Mouse (Mus musculus) ES-E14 (cell line): ENCODE data around the gene Parl. TPM values are rescaled to one million over a fixed set of nuclear protein-coding genes. Genes with fewer than 3 reads are reported as not detected.

Source experiments
- DNase-seq: peaks from one replicate; pipeline ENCODE4 v3.0.0-alpha.2; 2013; ENCODE audit warnings: low read depth, low spot score
- H3K27ac ChIP-seq: 2 replicates; pipeline ENCODE4 v1.5.1; 2012; ENCODE audit warnings: low read depth, mild to moderate bottlenecking, low read length, moderate library complexity, mixed read lengths; ENCODE audit not compliant: poor library complexity, insufficient read depth, severe bottlenecking
- H3K36me3 ChIP-seq: 2 replicates; pipeline ENCODE4 v1.6.1; 2012; ENCODE audit warnings: mild to moderate bottlenecking, low read length, moderate library complexity, mixed read lengths; ENCODE audit not compliant: control insufficient read depth, poor library complexity, insufficient read depth, severe bottlenecking
- H3K4me1 ChIP-seq, 2 experiments: fragments of 150-350 bp in 1 of 2; sonication (generic) in 1 of 2; 2 replicates each; pipeline ENCODE4 v1.6.1; 2012; ENCODE audit warnings: low read length in 2 of 2, mild to moderate bottlenecking in 1 of 2, mixed read lengths in 1 of 2; ENCODE audit not compliant: control insufficient read depth in 2 of 2, insufficient read depth in 2 of 2, poor library complexity in 1 of 2
- H3K4me3 ChIP-seq, 2 experiments: fragments of 150-350 bp in 1 of 2; sonication (generic) in 1 of 2; 2 replicates each; pipeline ENCODE4 v1.5.1; 2012; ENCODE audit warnings: low read length in 2 of 2, low read depth in 1 of 2, mild to moderate bottlenecking in 1 of 2, mixed read lengths in 1 of 2; ENCODE audit not compliant: insufficient read depth in 1 of 2, poor library complexity in 1 of 2, severe bottlenecking in 1 of 2
- H3K9ac ChIP-seq: 2 replicates; pipeline ENCODE4 v1.6.1; 2012; ENCODE audit warnings: low read depth, mild to moderate bottlenecking, low read length, mixed read lengths; ENCODE audit not compliant: poor library complexity, insufficient read depth, severe bottlenecking
- H3K9me3 ChIP-seq: fragments of 150-350 bp; sonication (generic); 2 replicates; pipeline ENCODE4 v1.6.1; 2012; ENCODE audit warnings: low read depth, mild to moderate bottlenecking, low read length; ENCODE audit not compliant: control insufficient read depth, insufficient read depth
- CHD2 ChIP-seq: IDR thresholded peaks from 2 replicates; pipeline ENCODE4 v1.6.1; 2014; ENCODE audit warnings: mild to moderate bottlenecking, low read depth, low read length, inconsistent platforms
- HCFC1 ChIP-seq: IDR thresholded peaks from 2 replicates; pipeline ENCODE4 v1.6.1; 2012; ENCODE audit warnings: low read length, inconsistent platforms, borderline replicate concordance; ENCODE audit not compliant: insufficient read depth
- MAFK ChIP-seq: IDR thresholded peaks from 2 replicates; pipeline ENCODE4 v1.6.1; 2014; ENCODE audit warnings: mild to moderate bottlenecking, low read depth, low read length, inconsistent platforms; ENCODE audit not compliant: insufficient read depth
- ZC3H11A ChIP-seq: IDR thresholded peaks from 2 replicates; pipeline ENCODE4 v1.6.1; 2012; ENCODE audit warnings: low read depth, mild to moderate bottlenecking, inconsistent platforms, low read length, borderline replicate concordance
- ZNF384 ChIP-seq: IDR thresholded peaks from 2 replicates; pipeline ENCODE4 v1.6.1; 2012; ENCODE audit warnings: low read depth, low read length, inconsistent platforms
- in situ Hi-C, 2 experiments: fragments of 600-800 bp; cut with MboI; formaldehyde crosslinking; loops; one replicate each; pipeline ENCODE4 v1.15.1; 2025; ENCODE audit warnings: low sequenced_read_pairs in 2 of 2, inconsistent platforms in 1 of 2; ENCODE audit not compliant: unreplicated experiment in 2 of 2
- total RNA-seq: library from RNA; depleted of rRNA; stranded (reverse); fragments of 300-350 nt; gene quantifications from 2 replicates; pipeline ENCODE4 v1.2.3, GENCODE M21; 2012

Parl gene
- total RNA-seq, 1 experiment: 120 TPM

- no peak overlapping the region for H3K9ac ChIP-seq
- H3K9me3 ChIP-seq: no peaks in the 10 kb centered on the region
- no peaks in the 10 kb centered on the region for H3K36me3 ChIP-seq
- H3K27ac ChIP-seq: no peak overlapping the region
- no peak for DNase-seq
- peak overlapping the region in 1 of 2 experiments; percentile 48; a peak in 1 of 4 replicates for H3K4me3 ChIP-seq
- peaks cover 0 to 7% of the 10 kb centered on the region in 2 experiments; a peak in 2 of 4 replicates for H3K4me1 ChIP-seq
- in situ Hi-C loops: no loop called here
- TF ChIP-seq MAFK: no peak
- TF ChIP-seq ZC3H11A: no peak
- no peak for TF ChIP-seq ZNF384
- TF ChIP-seq CHD2: no peak
- TF ChIP-seq HCFC1: no peak
Observed at GRCm38 (mm10) chr16:20316770-20317169, 14.6 kb upstream of the Parl start.

- Histone ChIP-seq H3K36me3 (no peaks in the 10 kb centered on the region), H3K9me3 (no peaks in the 10 kb centered on the region), H3K4me1 (peaks cover 0 to 7% of the 10 kb centered on the region in 2 experiments; a peak in 2 of 4 replicates), H3K4me3 (no peak overlapping the region), H3K27ac (no peak overlapping the region), H3K9ac (no peak overlapping the region)
- no peak for DNase-seq
- in situ Hi-C loops: no loop called here
- TF ChIP-seq ZNF384 (no peak), ZC3H11A (no peak), HCFC1 (no peak), MAFK (no peak), CHD2 (no peak)
Observed at GRCm38 (mm10) chr16:20315266-20315665, 13.1 kb upstream of the Parl start.

GRCm38 (mm10) chr16:20312272-20312671 is 10.1 kb upstream of the Parl start:
- Histone ChIP-seq H3K36me3 (no peaks in the 10 kb centered on the region), H3K4me1 (peaks cover 0 to 11% of the 10 kb centered on the region in 2 experiments; a peak in 2 of 4 replicates), H3K27ac (no peak overlapping the region), H3K9me3 (no peaks in the 10 kb centered on the region), H3K4me3 (no peak overlapping the region), H3K9ac (no peak overlapping the region)
- no peak for TF ChIP-seq ZC3H11A
- no peak for TF ChIP-seq HCFC1
- in situ Hi-C loops: no loop called here
- no peak for DNase-seq

- H3K27ac ChIP-seq: no peak overlapping the region
- no peaks in the 10 kb centered on the region for H3K9me3 ChIP-seq
- DNase-seq: no peak
- in situ Hi-C loops: no loop called here
- no peak overlapping the region for H3K4me3 ChIP-seq
- peaks cover 9% of the 10 kb centered on the region for H3K36me3 ChIP-seq
- no peak for TF ChIP-seq CHD2
- TF ChIP-seq MAFK: no peak
- no peak for TF ChIP-seq ZC3H11A
- no peak for TF ChIP-seq HCFC1
- TF ChIP-seq ZNF384: no peak
- H3K4me1 ChIP-seq: peaks cover 4 to 6% of the 10 kb centered on the region in 2 experiments; a peak in 3 of 4 replicates
- H3K9ac ChIP-seq: no peak overlapping the region
Observed at GRCm38 (mm10) chr16:20300076-20300475, 2.1 kb downstream of the Parl start.

- H3K9me3 ChIP-seq: no peaks in the 10 kb centered on the region
- in situ Hi-C loops: no loop called here
- TF ChIP-seq MAFK: peak; percentile 64
- TF ChIP-seq ZNF384: no peak
- H3K9ac ChIP-seq: no peak overlapping the region
- peaks cover 28% of the 10 kb centered on the region for H3K36me3 ChIP-seq
- no peak overlapping the region for H3K4me3 ChIP-seq
- no peaks in the 10 kb centered on the region for H3K4me1 ChIP-seq
- H3K27ac ChIP-seq: no peak overlapping the region
- DNase-seq: no peak
Observed at GRCm38 (mm10) chr16:20280238-20280637, 21.9 kb downstream of the Parl start.
